Mouse (Mus musculus) testis, adult 2 months (tissue): ENCODE data around the gene Hmg20b. TPM values are rescaled to one million over a fixed set of nuclear protein-coding genes. Genes with fewer than 3 reads are reported as not detected.

Experiments
- H3K27ac ChIP-seq: fragments of 200-500 bp; 2 replicates; pipeline ENCODE4 v1.5.1; 2012; ENCODE audit warnings: low read depth, low read length; ENCODE audit not compliant: control insufficient read depth, insufficient read depth
- H3K27me3 ChIP-seq: fragments of 200-500 bp; 2 replicates; pipeline ENCODE4 v1.6.1; 2012; ENCODE audit warnings: mild to moderate bottlenecking, low read length, moderate library complexity; ENCODE audit not compliant: control insufficient read depth, insufficient read depth
- H3K36me3 ChIP-seq: fragments of 200-500 bp; 2 replicates; pipeline ENCODE4 v1.6.1; 2012; ENCODE audit warnings: mild to moderate bottlenecking, low read length; ENCODE audit not compliant: control insufficient read depth, insufficient read depth
- H3K4me1 ChIP-seq: fragments of 200-500 bp; 2 replicates; pipeline ENCODE4 v1.6.1; 2012; ENCODE audit warnings: low read length; ENCODE audit not compliant: control insufficient read depth, insufficient read depth
- H3K4me3 ChIP-seq: fragments of 200-500 bp; 2 replicates; pipeline ENCODE4 v1.5.1; 2012; ENCODE audit warnings: low read depth, mild to moderate bottlenecking, low read length, moderate library complexity, mixed read lengths; ENCODE audit not compliant: control insufficient read depth
- CTCF ChIP-seq: fragments of 200-500 bp; IDR thresholded peaks from 2 replicates; pipeline ENCODE4 v1.5.1; 2012; ENCODE audit warnings: low read depth, mild to moderate bottlenecking, inconsistent platforms, low read length, moderate library complexity; ENCODE audit not compliant: control insufficient read depth, insufficient read depth, insufficient replicate concordance
- POLR2A ChIP-seq: fragments of 200-500 bp; IDR thresholded peaks from 2 replicates; pipeline ENCODE4 v1.6.1; 2012; ENCODE audit warnings: low read depth, mild to moderate bottlenecking, inconsistent platforms, low read length, moderate library complexity; ENCODE audit not compliant: control insufficient read depth
- polyA plus RNA-seq: library from polyadenylated mRNA; depleted of rRNA; stranded (reverse); fragments of >200 nt; gene quantifications from 2 replicates; pipeline ENCODE4 v1.2.3, GENCODE M21; 2012

Hmg20b gene
- polyA plus RNA-seq, 1 experiment, result 23.0 TPM

GRCm38 (mm10) chr10:81351678-81352291, 1.5 kb upstream of the Hmg20b start:
- no peak overlapping the region for H3K4me3 ChIP-seq
- H3K27me3 ChIP-seq, result no peaks in the 10 kb centered on the region
- no peak for TF ChIP-seq CTCF
- no peak for TF ChIP-seq POLR2A
- peaks cover 38% of the 10 kb centered on the region for H3K4me1 ChIP-seq
- no peaks in the 10 kb centered on the region for H3K36me3 ChIP-seq
- H3K27ac ChIP-seq, result no peak overlapping the region

GRCm38 (mm10) chr10:81349961-81350350, 324 bp downstream of the Hmg20b start:
- no peaks in the 10 kb centered on the region for H3K27me3 ChIP-seq
- H3K4me1 ChIP-seq, result peaks cover 34% of the 10 kb centered on the region
- TF ChIP-seq CTCF, result no peak
- peak overlapping the region; percentile 83 for H3K4me3 ChIP-seq
- no peak overlapping the region for H3K27ac ChIP-seq
- no peaks in the 10 kb centered on the region for H3K36me3 ChIP-seq

GRCm38 (mm10) chr10:81349146-81349545, 1.1 kb downstream of the Hmg20b start:
- H3K4me3 ChIP-seq, result no peak overlapping the region
- no peak for TF ChIP-seq POLR2A
- TF ChIP-seq CTCF, result no peak
- H3K27ac ChIP-seq, result no peak overlapping the region
- peaks cover 32% of the 10 kb centered on the region for H3K4me1 ChIP-seq
- H3K27me3 ChIP-seq, result no peaks in the 10 kb centered on the region
- H3K36me3 ChIP-seq, result no peaks in the 10 kb centered on the region

GRCm38 (mm10) chr10:81346453-81347067, 3.7 kb downstream of the Hmg20b start:
- peak overlapping the region; percentile 82 for H3K4me3 ChIP-seq
- TF ChIP-seq POLR2A, result peak; percentile 79; the same call in 1 of the 2 replicates
- TF ChIP-seq CTCF, result peak; percentile 16; the same call in 1 of the 2 replicates
- H3K4me1 ChIP-seq, result peaks cover 35% of the 10 kb centered on the region
- no peaks in the 10 kb centered on the region for H3K36me3 ChIP-seq
- H3K27me3 ChIP-seq, result no peaks in the 10 kb centered on the region
- H3K27ac ChIP-seq, result peak overlapping the region; percentile 50

GRCm38 (mm10) chr10:81345162-81345534, 5.1 kb downstream of the Hmg20b start:
- peaks cover 40% of the 10 kb centered on the region for H3K4me1 ChIP-seq
- no peaks in the 10 kb centered on the region for H3K27me3 ChIP-seq
- TF ChIP-seq CTCF (no peak), POLR2A (no peak)
- no peaks in the 10 kb centered on the region for H3K36me3 ChIP-seq
- peak overlapping the region; percentile 30; the same call in 1 of the 2 replicates for H3K27ac ChIP-seq
- H3K4me3 ChIP-seq, result no peak overlapping the region

GRCm38 (mm10) chr10:81344421-81345161, 5.7 kb downstream of the Hmg20b start:
- no peak for TF ChIP-seq CTCF
- TF ChIP-seq POLR2A, result no peak
- Histone ChIP-seq H3K36me3 (no peaks in the 10 kb centered on the region), H3K27ac (peak overlapping the region; percentile 19; the same call in 1 of the 2 replicates), H3K4me1 (peaks cover 37% of the 10 kb centered on the region), H3K4me3 (no peak overlapping the region), H3K27me3 (no peaks in the 10 kb centered on the region)

- Histone ChIP-seq H3K27me3 (no peaks in the 10 kb centered on the region), H3K27ac (peak within 1 kb of the TSS; percentile 39), H3K36me3 (no peaks in the 10 kb centered on the region), H3K4me1 (peaks cover 36% of the 10 kb centered on the region), H3K4me3 (peak within 1 kb of the TSS; percentile 66)
- TF ChIP-seq CTCF (no peak), POLR2A (no peak)
These were observed 7.4 kb downstream of the Hmg20b start, which contains the start of gene Gipc3 for GRCm38 (mm10) chr10:81342686-81343505. Gene Gipc3, minus strand, starts transcription at chr10:81343266.
